Mouse (Mus musculus) CD4-positive, CD25-positive, alpha-beta regulatory T cell, adult 2 months (primary cell): ENCODE measurements around the gene Mob3c.

Source experiments
- DNase-seq: peaks from one replicate; pipeline ENCODE4 v3.0.0-alpha.2; 2012; ENCODE audit warnings: low read depth, low spot score

Gene Mob3c

GRCm38 (mm10) chr4:115827888-115828571, at the start of gene Mob3c:
Gene Mob3c, plus strand, starts transcription at chr4:115828092.
- peak; percentile 75 for DNase-seq

- DNase-seq: no peak
Observed at GRCm38 (mm10) chr4:115780269-115780668, 47.6 kb upstream of the Mob3c start.

GRCm38 (mm10) chr4:115780918-115781317, 47.0 kb upstream of the Mob3c start, which contains the start of gene Tex38:
Gene Tex38, minus strand, starts transcription at chr4:115781018.
- DNase-seq: no peak

- DNase-seq: no peak
Observed at GRCm38 (mm10) chr4:115782026-115782805, 45.7 kb upstream of the Mob3c start.

- peak; percentile 82 for DNase-seq
Observed at GRCm38 (mm10) chr4:115784769-115785510, 43.0 kb upstream of the Mob3c start, which contains the start of gene Atpaf1. Gene Atpaf1, plus strand, starts transcription at chr4:115784812.

GRCm38 (mm10) chr4:115785511-115786034, 42.3 kb upstream of the Mob3c start:
- no peak for DNase-seq

GRCm38 (mm10) chr4:115790864-115791263, 37.0 kb upstream of the Mob3c start:
- DNase-seq: no peak

GRCm38 (mm10) chr4:115795360-115795759, 32.5 kb upstream of the Mob3c start:
- no peak for DNase-seq

GRCm38 (mm10) chr4:115799981-115800380, 27.9 kb upstream of the Mob3c start:
- DNase-seq: no peak

- DNase-seq: no peak
Observed at GRCm38 (mm10) chr4:115812326-115812725, 15.6 kb upstream of the Mob3c start.

- DNase-seq: no peak
Observed at GRCm38 (mm10) chr4:115815606-115816005, 12.3 kb upstream of the Mob3c start.

- DNase-seq: no peak
Observed at GRCm38 (mm10) chr4:115820199-115820598, 7.7 kb upstream of the Mob3c start.

- no peak for DNase-seq
Observed at GRCm38 (mm10) chr4:115820944-115821343, 6.9 kb upstream of the Mob3c start.

- no peak for DNase-seq
Observed at GRCm38 (mm10) chr4:115821431-115821830, 6.5 kb upstream of the Mob3c start.

GRCm38 (mm10) chr4:115821928-115822327, 6.0 kb upstream of the Mob3c start:
- no peak for DNase-seq

- DNase-seq: no peak
Observed at GRCm38 (mm10) chr4:115824178-115824577, 3.7 kb upstream of the Mob3c start.

GRCm38 (mm10) chr4:115825271-115825670, 2.6 kb upstream of the Mob3c start:
- no peak for DNase-seq

- DNase-seq: no peak
Observed at GRCm38 (mm10) chr4:115827066-115827465, 826 bp upstream of the Mob3c start.

- DNase-seq: peak; percentile 48
Observed at GRCm38 (mm10) chr4:115827535-115827887, 381 bp upstream of the Mob3c start.

- no peak for DNase-seq
Observed at GRCm38 (mm10) chr4:115828572-115828902, 645 bp downstream of the Mob3c start.

- no peak for DNase-seq
Observed at GRCm38 (mm10) chr4:115830491-115830890, 2.6 kb downstream of the Mob3c start.

GRCm38 (mm10) chr4:115831221-115831620, 3.3 kb downstream of the Mob3c start:
- no peak for DNase-seq
